Mouse (Mus musculus): ENCODE data around the gene Gm13212. TPM values are rescaled to one million over a fixed set of nuclear protein-coding genes. Genes with fewer than 3 reads are reported as not detected.
"Not testable (repeated sequence)": the region's sequence is repeated elsewhere in the genome, so short reads cannot be mapped to it uniquely, and the experiment has no call there.

Gene Gm13212
- 3.6 and 3.9 TPM in 2 replicates for polyA plus RNA-seq (2016; fragmentation: Nextera tagmentation; extraction: Ambion mirVana)

DNA sequence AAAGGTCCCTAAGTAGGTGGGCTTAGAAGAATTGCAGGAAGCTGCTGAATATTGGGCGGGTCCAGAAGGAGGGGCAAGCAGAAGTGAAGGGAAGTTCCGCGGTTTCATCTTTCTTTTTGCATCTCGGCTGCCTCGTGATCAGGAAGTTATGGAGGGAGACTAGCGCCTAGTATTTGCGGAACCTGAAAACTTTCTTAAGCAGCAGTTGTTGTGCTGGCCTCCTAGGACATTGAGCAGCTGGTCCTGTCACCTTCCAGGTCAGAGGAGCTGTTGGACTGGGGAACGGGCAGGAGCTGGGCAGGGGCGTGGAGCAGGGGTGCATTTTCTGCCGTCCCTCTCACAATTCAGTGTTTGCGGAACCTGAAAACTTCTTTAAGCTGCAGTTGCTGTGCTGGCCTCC lies at the start of gene Gm13212:
Gm13212 (plus strand) TSS at position 89 of the 400 bp plus-strand sequence.
- Histone ChIP-seq H3K4me2 (peak within 1 kb of the TSS; percentile 64), H3K9ac (peak within 1 kb of the TSS; percentile 56), H3K4me3 (peak within 1 kb of the TSS; percentile 49)
- ATAC-seq (ENCODE audit: insufficient number of reproducible peaks, low FRiP score) = peak; percentile 63; the same call in 1 of the 2 replicates
- not testable (repeated sequence) for H3K27ac ChIP-seq (ENCODE audit: poor library complexity, severe bottlenecking); H3K27me3 ChIP-seq (replicated peaks); H3K36me3 ChIP-seq; H3K4me1 ChIP-seq (replicated peaks); H3K9me3 ChIP-seq (replicated peaks)
- 15% methylated on average over 11 of the region's 11 CpGs for WGBS

DNA sequence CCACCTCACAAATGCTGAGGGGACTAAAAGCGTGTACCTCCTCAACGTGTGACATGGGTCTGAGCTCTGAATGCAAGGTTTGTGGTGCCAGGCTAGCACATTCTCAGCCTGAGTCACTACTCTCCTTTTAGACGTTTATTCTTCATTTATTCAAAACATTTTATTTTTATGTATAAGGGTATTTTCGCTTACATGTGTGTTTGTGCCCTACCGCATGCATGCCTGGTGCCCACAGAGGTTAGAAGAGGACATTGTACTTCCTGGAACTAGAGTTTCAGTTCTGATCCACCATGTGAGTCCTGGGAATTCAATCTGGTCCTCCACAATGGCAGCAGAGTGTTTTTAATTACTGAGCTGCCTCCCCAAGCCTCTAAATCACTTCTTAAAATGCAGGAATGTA lies 41.1 kb upstream of the Gm13212 start:
- ATAC-seq (ENCODE audit: insufficient number of reproducible peaks, low FRiP score); H3K36me3 ChIP-seq; H3K9ac ChIP-seq; H3K4me1 ChIP-seq (replicated peaks); H3K4me3 ChIP-seq; H3K4me2 ChIP-seq; H3K27me3 ChIP-seq (replicated peaks); H3K27ac ChIP-seq (ENCODE audit: poor library complexity, severe bottlenecking): not testable (repeated sequence)
- WGBS = 72% methylated on average over 5 of the region's 5 CpGs
- peaks cover 29% of the 10 kb centered on the region for H3K9me3 ChIP-seq (replicated peaks)

DNA sequence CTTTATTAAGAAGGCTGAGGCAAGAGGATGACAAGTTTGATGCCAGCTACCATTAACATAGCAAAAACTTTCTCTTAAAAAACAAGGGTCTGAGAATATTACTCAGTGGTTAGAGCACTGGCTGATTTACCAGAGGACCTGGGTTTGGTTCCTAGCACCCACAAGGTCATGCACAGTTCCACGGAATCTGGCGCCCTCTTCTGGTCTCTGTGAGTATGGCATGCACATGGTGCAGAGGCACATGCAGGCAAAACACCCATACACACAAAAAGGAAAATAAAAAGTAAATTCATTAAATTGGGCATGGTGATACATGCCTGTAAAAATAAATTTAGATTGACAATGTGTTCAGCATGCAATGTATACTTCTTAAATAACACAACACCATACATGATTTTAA lies 39.9 kb upstream of the Gm13212 start:
- 15% methylated on average over 2 of the region's 2 CpGs for WGBS
- H3K4me1 ChIP-seq (replicated peaks); H3K4me3 ChIP-seq: not testable (repeated sequence)

DNA sequence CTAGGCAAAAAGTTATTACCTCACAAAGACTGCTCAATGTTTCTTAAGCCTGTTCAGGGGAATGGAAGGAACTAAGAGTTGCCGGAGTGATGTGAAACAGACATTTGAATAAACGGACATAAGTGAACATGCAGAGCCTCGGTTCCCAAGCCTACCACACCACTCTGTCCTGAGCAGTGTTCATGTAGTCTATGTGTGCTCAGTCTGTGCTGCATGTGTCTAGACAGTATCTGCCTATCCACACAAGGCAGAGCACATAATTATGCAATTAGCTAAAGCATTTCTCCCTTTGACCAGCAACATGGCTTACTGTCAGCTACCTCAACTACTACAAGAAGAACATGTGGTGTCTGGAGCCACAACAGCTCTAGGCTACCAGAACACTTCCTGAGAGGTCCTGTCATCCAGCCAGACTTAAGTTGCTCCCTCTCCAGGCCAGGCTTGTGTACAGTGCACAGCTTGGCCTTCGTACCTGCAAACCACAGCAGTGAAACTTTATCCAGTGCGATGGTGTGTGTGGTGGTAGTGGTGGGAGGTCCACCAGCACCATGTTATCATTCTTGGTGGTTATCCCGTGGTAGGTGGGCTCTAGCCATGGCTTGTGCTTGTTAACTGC lies 39.1 kb upstream of the Gm13212 start:
- not testable (repeated sequence) for H3K4me3 ChIP-seq; ATAC-seq (ENCODE audit: insufficient number of reproducible peaks, low FRiP score); H3K36me3 ChIP-seq; H3K4me1 ChIP-seq (replicated peaks); H3K27me3 ChIP-seq (replicated peaks); H3K9ac ChIP-seq; H3K4me2 ChIP-seq; H3K27ac ChIP-seq (ENCODE audit: poor library complexity, severe bottlenecking)
- peaks cover 42% of the 10 kb centered on the region for H3K9me3 ChIP-seq (replicated peaks)
- WGBS = 70% methylated on average over 6 of the region's 6 CpGs

More for the DNA sequence above, 39.9 kb upstream of the Gm13212 start:
- not testable (repeated sequence) for H3K27me3 ChIP-seq (replicated peaks); ATAC-seq (ENCODE audit: insufficient number of reproducible peaks, low FRiP score); H3K27ac ChIP-seq (ENCODE audit: poor library complexity, severe bottlenecking); H3K36me3 ChIP-seq; H3K4me2 ChIP-seq; H3K9ac ChIP-seq
- H3K9me3 ChIP-seq (replicated peaks) = peaks cover 39% of the 10 kb centered on the region

DNA sequence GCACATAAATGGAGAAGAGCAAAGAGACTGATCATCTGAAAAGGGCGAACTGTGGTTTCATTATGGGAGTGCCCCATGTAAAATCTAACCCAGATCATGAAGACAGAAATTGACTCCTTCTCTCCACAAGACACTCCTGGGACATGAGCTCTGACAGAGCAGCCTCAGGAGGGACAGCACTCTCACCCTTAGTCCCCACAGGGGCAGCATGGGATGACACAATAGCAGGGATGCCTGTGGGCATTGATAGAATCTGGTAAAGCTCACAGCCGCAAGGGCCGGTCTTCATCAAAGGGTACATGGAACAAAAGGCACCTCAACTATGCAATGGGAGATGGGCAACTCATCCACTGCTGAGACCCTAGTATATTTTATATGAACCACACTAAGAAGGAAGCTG lies 38.5 kb upstream of the Gm13212 start:
- H3K4me3 ChIP-seq; H3K27me3 ChIP-seq (replicated peaks); H3K4me2 ChIP-seq; H3K4me1 ChIP-seq (replicated peaks); H3K36me3 ChIP-seq; ATAC-seq (ENCODE audit: insufficient number of reproducible peaks, low FRiP score); H3K27ac ChIP-seq (ENCODE audit: poor library complexity, severe bottlenecking); H3K9ac ChIP-seq: not testable (repeated sequence)
- WGBS = 81% methylated on average over 3 of the region's 3 CpGs
- H3K9me3 ChIP-seq (replicated peaks) = peaks cover 41% of the 10 kb centered on the region

DNA sequence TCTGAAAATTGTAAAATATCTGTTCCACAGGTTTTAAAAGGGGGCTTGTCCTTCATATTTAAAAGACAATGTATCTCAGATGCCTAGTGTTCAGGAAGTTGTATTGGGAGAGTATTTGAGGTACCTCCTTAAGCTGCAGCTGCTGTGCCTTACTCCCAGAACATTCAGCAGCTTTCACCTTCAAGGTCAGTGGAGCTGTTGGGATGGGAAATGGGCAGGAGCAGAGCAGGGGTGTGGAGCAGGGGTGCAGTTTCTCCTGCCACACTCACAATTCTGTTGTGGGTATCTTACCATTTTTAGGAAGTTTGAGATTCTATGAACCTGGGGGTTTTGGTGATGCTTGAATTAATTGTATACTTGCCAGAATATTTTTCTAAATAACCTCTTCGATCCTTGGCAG lies 28.3 kb upstream of the Gm13212 start:
- Histone ChIP-seq H3K27me3 (replicated peaks) (no peaks in the 10 kb centered on the region), H3K4me3 (no peak overlapping the region), H3K9ac (no peak overlapping the region), H3K4me2 (no peak overlapping the region), H3K9me3 (replicated peaks) (peaks cover 34% of the 10 kb centered on the region), H3K36me3 (no peaks in the 10 kb centered on the region), H3K4me1 (replicated peaks) (no peaks in the 10 kb centered on the region), H3K27ac (ENCODE audit: poor library complexity, severe bottlenecking) (no peak overlapping the region)
- ATAC-seq (ENCODE audit: insufficient number of reproducible peaks, low FRiP score) = no peak
- 54% methylated on average over 1 of the region's 1 CpGs for WGBS

DNA sequence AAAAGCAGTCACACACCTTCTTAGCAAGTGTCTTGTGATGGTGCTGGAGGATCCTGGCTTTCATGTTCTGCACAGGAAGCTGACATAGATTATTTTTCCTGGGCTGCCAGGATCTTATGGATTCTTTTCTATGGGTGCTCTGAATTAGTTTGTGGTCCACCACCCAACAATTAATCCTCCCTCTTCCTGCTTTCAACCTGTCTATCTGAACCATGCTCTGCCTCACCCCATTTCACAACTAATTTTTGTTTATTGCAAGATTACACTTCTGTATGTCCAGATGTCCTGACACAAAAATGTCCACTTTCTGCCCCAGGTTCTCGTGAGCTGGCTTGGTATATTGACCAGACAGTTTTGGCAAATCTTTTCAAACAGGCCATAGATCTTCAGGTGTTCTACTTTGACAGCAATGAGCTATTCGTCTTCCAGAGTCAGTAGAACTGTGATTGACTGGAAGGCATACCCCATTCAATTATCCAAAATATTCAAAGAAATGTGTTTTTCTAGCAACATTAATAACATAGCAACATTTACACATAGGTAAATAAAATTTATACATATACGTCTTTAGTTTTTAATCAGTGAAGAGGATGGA lies 25.4 kb upstream of the Gm13212 start:
- Histone ChIP-seq H3K27me3 (replicated peaks) (no peaks in the 10 kb centered on the region), H3K4me1 (replicated peaks) (no peaks in the 10 kb centered on the region), H3K9ac (no peak overlapping the region), H3K36me3 (no peaks in the 10 kb centered on the region), H3K27ac (ENCODE audit: poor library complexity, severe bottlenecking) (no peak overlapping the region), H3K4me3 (no peak overlapping the region), H3K9me3 (replicated peaks) (peaks cover 23% of the 10 kb centered on the region), H3K4me2 (no peak overlapping the region)
- WGBS = 38% methylated on average over 3 of the region's 3 CpGs
- ATAC-seq (ENCODE audit: insufficient number of reproducible peaks, low FRiP score) = no peak

DNA sequence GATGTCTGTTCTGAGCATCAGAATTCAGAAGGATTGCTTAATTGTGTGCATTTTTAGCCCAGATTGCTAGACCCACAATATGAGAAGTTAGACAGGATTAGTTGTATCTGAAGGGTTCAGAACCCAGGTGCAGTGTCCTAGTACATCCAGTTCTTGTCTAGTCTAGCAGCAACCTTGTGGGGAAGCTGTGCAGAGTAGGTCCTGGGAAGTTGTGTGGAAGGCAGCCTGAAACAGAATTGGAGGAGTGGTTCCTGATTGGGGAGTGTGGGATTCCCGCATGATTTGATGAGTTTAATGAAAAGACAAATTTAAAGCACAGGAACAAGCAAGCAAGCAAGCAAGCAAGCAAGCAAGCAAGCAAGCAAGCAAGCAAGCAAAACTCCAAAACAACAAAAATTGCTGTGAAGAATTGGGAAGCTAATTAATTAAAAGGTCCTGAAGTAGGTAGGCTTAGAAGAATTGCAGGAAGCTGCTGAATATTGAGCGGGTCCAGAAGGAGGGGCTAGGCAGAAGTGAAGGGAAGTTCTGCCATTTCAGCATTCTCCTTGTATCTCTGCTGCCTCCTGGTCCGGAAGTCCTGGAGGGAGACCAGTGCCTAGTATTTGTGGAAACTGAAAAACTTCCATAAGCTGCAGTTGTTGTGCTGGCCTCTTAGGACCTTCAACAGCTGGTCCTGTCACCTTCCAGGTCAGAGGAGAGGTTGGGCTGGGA lies 20.7 kb upstream of the Gm13212 start:
- H3K9ac ChIP-seq = no peak overlapping the region
- no peaks in the 10 kb centered on the region for H3K4me1 ChIP-seq (replicated peaks)
- H3K36me3 ChIP-seq = no peaks in the 10 kb centered on the region
- H3K4me3 ChIP-seq = no peak overlapping the region
- no peak overlapping the region for H3K27ac ChIP-seq (ENCODE audit: poor library complexity, severe bottlenecking)
- ATAC-seq (ENCODE audit: insufficient number of reproducible peaks, low FRiP score) = no peak
- WGBS = 64% methylated on average over 3 of the region's 3 CpGs
- H3K4me2 ChIP-seq = no peak overlapping the region
- no peaks in the 10 kb centered on the region for H3K27me3 ChIP-seq (replicated peaks)
- H3K9me3 ChIP-seq (replicated peaks) = peaks cover 25% of the 10 kb centered on the region

DNA sequence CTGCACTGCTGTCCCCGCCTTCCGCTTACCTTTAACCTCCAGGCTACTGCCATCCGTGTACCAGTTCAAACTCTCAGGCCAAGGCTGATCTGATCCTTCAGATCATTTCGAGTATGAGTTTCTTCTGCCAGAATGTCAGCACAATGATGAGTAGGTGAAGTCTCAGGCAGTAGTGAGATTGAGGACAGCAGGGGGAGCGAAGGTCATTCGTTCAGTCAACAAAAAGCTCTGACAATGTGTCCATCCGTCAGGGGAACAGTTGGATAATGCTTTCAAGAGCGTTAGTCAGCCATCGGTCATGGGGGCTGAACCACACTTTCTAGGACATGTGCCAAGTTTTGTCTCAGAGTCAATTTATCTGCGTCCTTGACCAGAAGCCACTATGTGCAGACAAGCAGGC lies 14.5 kb upstream of the Gm13212 start:
- H3K36me3 ChIP-seq; H3K4me2 ChIP-seq; H3K4me1 ChIP-seq (replicated peaks); ATAC-seq (ENCODE audit: insufficient number of reproducible peaks, low FRiP score); H3K27me3 ChIP-seq (replicated peaks); H3K9ac ChIP-seq; H3K27ac ChIP-seq (ENCODE audit: poor library complexity, severe bottlenecking); H3K4me3 ChIP-seq: not testable (repeated sequence)
- 80% methylated on average over 8 of the region's 10 CpGs for WGBS
- peaks cover 15% of the 10 kb centered on the region for H3K9me3 ChIP-seq (replicated peaks)

DNA sequence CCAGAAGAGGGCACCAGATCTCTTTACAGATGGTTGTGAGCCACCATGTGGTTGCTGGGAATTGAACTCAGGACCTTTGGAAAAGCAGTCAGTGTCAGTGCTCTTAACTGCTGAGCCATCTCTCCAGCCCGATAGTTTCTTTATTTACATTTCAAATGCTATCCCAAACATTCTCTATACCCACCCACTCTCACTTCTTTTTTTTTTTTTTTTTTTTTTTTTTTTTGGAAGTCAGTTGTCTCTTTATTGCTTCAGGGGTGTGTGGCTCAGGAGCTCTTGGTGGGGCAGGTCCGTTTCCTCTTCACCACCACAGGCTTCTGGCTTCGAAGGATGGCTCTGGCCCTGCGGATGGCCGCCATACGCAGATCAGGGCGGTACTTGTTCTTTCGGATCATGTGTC lies 8.3 kb upstream of the Gm13212 start:
- WGBS = 84% methylated on average over 8 of the region's 8 CpGs
- H3K4me3 ChIP-seq; H3K9ac ChIP-seq; H3K4me1 ChIP-seq (replicated peaks); H3K4me2 ChIP-seq; H3K27me3 ChIP-seq (replicated peaks); H3K36me3 ChIP-seq; H3K27ac ChIP-seq (ENCODE audit: poor library complexity, severe bottlenecking); ATAC-seq (ENCODE audit: insufficient number of reproducible peaks, low FRiP score): not testable (repeated sequence)
- peaks cover 20% of the 10 kb centered on the region for H3K9me3 ChIP-seq (replicated peaks)

DNA sequence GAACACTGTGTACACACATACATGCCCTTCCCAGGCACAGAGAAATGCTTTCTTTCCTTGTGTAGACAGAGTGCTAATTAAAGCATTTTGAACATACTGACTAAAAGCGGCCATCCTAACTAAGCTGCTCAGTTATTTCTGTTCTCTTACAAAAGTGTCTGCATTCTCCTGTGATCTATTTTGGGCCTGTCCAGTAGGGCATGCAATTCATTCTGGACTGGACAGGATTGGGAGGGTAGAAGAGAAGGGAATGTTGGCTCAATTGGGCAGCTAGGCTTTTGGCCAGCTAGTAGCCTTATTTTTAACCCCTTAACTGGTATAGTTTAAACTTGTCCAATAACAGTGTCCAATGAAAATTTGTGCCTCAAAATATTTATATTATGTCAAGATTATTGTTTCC lies 4.6 kb upstream of the Gm13212 start:
- WGBS = 67% methylated on average over 1 of the region's 1 CpGs
- not testable (repeated sequence) for H3K9me3 ChIP-seq (replicated peaks); H3K36me3 ChIP-seq; H3K9ac ChIP-seq; H3K4me3 ChIP-seq; H3K27ac ChIP-seq (ENCODE audit: poor library complexity, severe bottlenecking); H3K4me1 ChIP-seq (replicated peaks); H3K27me3 ChIP-seq (replicated peaks); H3K4me2 ChIP-seq
- peak; percentile 41; the same call in 1 of the 2 replicates for ATAC-seq (ENCODE audit: insufficient number of reproducible peaks, low FRiP score)
